Mouse (Mus musculus): ENCODE data around the gene Pdk2.

- TF ChIP-seq MAFK (IDR thresholded peaks at IDR 0.05; ENCODE audit: insufficient read depth, low read depth, low read length) (no peak), HCFC1 (IDR thresholded peaks at IDR 0.05; ENCODE audit: borderline replicate concordance, insufficient read depth, low read length) (no peak), ZC3H11A (IDR thresholded peaks at IDR 0.05; ENCODE audit: borderline replicate concordance, low read depth, low read length) (no peak), CHD2 (IDR thresholded peaks at IDR 0.05; ENCODE audit: low read depth, low read length) (no peak)
Measured at GRCm38 (mm10) chr11:94985140-94985539, 56.0 kb downstream of the Pdk2 start.
